Mouse (Mus musculus) frontal cortex, postnatal 10 days (tissue): ENCODE results near the gene Skiv2l.
A peak's percentile ranks its signal among the peaks of the same experiment; 100 is the strongest.

Source experiments
- DNase-seq, 2 experiments: peaks; one replicate each; pipeline ENCODE4 v3.0.0; 2022; ENCODE audit warnings: low spot score in 2 of 2, mixed read lengths in 1 of 2

The Skiv2l gene

DNA sequence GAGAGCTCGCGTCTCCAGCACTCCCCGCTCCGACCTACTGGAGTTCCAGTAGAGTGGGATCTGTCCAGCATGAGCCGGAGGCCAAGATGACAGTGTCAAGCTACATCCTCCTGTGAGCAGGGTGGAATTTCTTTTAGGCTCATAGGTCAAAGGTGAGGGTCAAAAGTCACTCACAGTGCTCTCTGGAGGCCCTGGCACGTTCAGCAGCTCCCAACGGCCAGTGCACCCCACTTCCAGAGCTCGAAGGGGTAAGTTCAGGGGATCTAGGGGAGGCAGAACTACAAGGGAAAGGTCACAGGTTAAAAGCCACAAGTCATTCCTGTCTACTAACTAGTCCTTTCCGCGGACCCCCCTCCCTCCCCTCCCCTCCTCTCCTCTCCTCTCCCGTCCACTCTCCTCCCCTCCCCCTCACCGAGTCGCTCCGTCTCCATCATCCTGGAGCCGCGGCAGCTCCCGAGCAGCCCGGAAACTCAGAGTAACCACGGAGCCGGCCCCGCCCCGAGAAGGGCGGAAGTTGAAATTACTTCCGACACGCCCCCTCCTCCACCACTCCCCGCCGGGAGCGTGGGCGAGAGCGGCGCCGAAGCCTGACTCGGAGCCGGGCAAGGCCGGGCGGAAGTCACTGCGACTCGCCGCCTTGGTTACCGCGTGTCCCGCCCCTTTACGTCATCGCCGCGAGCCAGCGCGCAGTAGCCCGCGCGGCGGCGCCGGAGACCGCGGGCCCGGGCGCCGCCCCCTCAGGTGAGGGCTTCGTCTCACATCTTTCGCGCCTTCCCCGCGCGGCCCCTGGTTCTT, at the start of gene Skiv2l, which contains the start of gene Nelfe:
Gene Skiv2l (minus strand): TSS at position 489 of the 795 bp plus-strand sequence.
Gene Nelfe (plus strand): TSS at position 670 of the 795 bp plus-strand sequence.
- DNase-seq = peak; percentile 98

DNA sequence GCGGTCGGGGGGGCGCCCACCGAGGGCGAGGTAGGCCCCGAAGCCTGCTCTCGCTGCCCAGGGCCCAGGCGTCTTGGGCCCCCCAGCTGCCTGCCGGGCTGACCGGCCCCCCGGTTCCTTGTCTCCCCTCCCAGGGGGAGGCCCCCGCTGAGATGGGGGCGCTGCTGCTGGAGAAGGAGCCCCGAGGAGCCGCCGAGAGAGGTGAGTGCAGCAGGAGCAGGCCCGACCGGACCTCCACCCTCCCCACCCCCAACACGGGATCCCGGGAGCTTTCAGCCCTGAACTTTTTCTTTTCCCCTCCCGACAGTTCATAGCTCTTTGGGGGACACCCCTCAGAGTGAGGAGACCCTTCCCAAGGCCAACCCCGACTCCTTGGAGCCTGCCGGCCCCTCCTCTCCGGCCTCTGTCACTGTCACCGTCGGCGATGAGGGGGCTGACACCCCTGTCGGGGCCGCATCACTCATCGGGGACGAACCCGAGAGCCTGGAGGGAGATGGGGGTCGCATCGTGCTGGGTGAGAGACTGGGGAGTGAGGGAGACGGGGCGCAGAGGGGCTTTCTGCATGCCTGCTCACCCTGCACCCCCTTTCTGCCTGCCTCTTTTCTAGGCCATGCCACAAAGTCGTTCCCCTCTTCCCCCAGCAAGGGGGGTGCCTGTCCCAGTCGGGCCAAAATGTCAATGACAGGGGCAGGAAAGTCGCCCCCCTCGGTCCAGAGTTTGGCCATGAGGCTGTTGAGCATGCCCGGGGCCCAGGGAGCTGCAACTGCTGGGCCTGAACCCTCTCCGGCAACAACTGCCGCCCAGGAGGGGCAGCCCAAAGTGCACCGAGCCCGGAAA, 49.3 kb upstream of the Skiv2l start:
- peak in 1 of 2 experiments; percentile 47 for DNase-seq

DNA sequence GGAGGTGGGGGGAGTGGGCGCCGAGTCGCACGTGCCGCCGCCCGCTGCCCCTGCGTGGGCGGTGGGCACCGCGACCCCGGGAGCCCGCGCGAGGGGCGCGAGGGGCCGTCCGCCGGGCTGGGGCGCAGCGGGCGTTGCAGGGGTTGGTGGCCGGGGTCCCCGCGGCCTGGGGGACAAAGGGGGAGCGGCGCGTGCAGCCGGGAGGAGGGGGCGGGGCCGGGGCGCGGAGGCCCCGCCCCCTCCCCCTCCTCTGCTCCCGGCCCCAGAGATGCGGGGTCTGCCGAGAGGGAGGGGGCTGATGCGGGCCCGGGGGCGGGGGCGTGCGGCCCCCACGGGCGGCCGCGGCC, 48.7 kb upstream of the Skiv2l start:
- no peak for DNase-seq

DNA sequence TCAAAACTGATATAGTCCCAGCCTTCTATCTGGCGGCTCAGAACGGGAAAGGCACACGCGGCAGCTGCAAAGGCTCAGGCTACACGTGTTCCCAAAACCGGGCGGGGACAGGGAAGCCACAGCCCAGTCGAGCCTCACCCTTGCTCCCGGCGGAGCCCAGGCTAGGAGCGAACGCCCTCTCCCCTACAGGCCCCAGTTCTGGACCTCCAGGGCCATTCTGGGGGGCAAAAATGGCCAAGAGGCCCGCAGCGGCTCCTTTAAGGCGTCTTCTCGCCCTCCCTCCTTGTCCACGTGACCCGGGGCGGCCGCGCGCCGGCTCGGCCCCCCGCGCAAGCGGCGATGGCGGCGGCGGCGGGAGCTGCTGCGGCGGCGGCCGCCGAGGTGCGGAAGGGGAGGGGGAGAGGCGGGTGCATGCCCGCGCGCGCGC, 48.2 kb upstream of the Skiv2l start, which contains the start of the genes C2 and Ehmt2:
Gene C2 (minus strand): TSS at position 106 of the 427 bp plus-strand sequence.
Gene Ehmt2 (plus strand): TSS at position 310 of the 427 bp plus-strand sequence.
- peak; percentile 65 to 83 for DNase-seq

DNA sequence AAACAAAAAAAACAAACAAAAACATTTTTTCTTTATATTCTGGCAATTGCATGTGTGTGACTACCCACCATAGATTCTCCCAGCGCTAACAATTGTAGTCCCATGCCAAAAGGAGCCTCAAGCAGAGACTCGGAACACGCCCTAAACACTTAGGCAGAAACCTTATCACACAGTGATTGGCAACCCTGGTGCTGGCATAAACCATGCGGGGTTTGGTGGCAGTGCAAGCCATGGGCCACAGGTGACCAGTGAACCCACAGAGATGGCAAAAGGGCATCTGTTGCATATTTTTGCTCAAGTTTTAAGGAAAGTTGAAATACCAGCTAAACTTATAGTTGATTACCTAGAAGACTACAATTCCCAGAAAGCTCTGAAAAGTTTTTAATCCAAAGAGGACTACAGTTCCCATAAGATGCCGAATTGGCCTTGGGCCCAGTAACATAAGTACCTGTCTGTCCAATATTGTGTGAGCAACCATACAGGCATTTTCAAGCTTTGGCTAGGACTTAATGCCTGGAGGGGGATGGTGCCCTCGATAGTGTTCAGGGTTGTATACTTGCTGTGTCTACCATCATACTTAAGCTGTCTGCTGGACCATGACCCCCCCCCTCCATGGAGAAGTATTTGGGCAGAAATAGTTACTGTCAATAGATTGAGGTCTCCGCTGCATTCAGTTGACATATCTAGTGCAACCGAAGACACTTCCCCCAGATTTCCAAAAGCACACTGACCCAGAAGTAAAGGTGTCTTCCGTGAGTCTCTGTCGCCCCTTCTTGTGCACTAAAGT, 47.6 kb upstream of the Skiv2l start:
- DNase-seq = no peak

DNA sequence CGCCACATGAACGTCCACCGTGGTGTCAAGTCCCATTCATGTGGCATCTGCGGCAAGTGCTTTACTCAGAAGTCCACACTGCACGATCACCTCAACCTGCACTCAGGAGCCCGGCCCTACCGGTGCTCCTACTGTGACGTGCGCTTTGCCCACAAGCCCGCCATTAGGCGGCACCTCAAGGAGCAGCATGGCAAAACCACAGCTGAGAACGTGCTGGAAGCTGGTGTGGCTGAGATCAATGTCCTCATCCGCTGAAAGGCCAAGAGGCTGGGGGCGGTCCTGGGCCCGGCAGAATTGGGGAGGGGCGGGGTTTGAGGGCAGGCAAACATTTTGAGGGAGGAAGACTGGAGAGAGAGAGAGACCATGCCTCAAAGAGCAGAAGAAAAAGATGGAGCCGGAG, 46.4 kb upstream of the Skiv2l start:
- DNase-seq = no peak

DNA sequence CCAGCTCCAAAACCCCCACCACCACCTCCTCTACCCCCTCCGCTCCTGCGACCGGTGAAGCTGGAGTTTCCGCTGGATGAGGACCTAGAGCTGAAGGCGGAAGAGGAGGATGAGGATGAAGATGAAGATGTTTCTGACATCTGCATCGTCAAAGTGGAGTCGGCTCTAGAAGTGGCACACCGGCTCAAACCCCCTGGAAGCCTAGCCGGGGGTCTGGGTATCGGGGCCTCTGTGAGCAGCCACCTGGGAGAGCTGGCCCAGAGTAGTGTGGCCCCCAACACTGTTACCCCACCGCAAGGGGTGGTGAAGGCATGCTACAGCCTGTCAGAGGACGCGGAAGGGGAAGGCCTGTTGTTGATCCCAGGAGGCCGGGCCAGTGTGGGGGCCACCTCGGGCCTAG, 45.7 kb upstream of the Skiv2l start:
- DNase-seq = no peak

DNA sequence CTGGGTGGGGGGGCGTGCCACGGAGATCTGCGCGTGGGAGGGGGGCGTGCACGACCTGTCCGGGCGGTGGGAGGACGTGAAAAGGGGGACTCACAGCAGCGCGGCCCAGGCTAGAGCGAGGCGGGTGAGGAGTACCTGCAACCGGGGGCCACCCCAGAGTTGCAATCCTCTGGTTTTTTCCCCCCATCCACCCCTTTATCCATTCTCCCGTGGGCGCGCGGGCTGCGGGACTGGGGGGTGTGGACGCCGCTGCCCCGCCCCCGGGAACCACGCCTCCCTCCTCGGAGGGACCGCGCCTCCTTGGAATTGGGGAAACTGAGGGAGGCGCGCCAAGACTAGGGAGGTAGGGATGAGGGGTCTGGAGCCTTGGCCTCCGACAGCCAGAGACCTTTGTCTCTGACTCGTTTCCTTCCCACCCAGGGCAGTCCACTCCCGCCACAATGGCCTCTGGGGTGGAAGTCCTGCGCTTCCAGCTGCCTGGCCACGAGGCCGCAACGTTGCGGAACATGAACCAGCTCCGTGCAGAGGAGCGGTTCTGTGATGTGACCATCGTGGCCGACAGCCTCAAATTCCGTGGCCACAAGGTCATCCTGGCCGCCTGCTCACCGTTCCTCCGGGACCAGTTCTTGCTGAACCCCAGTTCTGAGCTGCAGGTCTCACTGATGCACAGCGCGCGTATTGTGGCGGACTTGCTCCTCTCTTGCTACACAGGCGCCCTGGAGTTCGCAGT, 45.0 kb upstream of the Skiv2l start:
- peak in 1 of 2 experiments; percentile 60 for DNase-seq

DNA sequence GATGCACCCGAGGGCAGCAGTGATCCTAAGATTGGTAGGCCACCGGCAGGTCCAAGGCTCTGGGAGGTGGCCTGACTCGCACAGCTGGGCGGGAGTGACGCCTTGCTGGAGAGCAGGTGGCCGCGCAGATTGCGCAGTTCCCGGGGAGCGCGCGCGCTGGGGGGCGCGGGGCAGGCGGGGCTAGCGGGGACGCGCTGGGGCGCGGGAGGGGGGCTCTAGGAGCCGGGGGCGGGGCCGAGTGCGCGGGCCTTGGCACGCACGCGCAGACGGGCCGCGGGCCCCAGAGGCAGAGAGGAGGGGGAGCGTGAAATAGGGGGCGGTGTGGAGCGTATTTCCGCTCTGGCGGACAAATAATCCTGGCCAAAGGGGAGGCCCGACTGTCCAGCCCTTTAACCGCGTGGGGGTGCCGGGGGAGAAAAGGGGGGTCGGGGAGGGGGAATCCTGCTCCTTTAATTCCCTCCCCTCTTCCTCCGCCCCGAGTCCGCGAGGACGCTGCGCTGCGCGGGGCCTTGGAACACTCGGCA, 44.1 kb upstream of the Skiv2l start:
- DNase-seq = peak; percentile 85 to 94

DNA sequence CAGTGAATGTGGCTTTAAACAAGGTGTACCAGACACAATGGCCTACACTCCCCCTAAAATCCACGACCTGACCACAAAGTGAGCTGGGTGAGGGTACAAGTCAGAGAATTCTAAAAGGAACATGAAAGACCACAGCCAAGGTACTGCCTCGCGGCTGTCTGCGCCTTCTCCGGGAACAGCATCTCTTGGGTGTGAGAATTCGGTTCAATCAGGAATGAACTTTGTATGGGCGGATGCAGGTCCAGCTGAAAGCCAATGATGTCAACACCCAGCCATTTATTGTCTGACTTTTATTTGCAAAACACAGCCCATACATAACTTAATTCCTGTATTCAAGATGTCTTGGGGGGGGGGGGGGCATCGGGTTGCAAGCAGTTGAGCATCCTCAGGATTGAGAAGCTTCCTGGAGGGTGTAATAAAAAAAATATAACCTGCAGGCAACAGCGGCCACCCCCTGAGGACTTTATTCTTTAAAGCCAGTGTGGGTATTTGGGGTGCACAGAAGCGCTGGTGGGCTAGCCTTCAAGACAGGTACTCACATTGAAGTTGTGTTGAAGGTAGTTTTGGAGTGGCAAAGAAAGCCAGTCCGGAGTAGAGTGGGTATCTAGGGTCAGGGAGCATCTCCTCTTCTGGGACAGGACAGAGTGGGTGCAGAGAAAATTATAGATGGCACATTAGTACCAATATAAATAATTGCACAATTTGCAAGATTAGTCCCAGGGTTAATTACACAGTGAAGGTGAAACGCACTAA, 43.2 kb upstream of the Skiv2l start:
- no peak for DNase-seq

DNA sequence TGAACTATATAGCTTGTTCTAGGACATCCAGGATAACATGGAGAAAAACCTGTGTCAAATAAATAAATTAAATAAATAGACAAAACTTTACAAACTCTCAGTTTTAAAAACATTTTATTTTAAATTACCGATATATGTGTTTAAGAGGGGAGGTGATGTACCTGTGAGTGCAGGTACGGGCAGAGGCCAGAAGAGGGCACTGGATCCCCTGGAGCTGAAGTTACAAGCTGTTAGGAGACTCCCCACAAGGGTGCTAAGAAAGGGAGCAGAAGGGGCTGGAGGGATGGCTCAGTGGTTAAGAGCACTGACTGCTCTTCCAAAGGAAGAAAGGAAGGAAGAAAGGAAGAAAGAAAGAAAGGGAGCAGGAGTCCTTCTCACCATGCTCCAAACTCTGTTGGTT, 41.4 kb upstream of the Skiv2l start:
- DNase-seq = no peak

DNA sequence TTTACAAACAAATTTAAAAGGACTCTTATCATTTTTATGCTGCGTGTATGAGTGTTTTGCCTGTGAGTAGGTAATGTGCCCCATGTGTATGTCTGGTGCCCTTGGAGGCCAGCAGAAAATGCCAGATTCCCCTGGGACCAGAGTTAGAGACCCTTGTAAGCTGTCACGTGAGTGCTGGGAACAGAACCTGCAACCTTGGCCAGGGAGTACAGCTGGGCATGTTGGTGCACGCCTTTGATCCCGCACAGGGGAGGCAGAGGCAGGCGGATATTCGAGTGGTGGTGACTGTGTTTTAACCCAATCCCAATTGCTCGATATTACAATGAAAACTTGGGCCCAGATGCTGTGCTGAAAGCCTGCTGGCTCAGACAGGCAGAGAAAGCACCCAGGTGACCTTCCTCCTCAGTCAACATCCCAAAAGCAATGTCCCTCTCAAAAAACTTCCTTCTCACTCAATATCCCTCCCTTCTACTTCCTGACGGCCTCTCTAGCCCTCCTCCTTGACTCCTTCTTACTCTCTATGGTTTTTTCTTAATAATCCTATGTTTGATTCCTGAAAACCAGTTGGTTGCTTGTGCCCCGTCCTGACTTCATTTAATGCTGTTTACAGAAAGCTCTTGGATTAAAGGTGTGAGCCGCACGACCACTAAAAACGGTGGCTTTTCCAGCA, 40.2 kb upstream of the Skiv2l start:
- DNase-seq = no peak

DNA sequence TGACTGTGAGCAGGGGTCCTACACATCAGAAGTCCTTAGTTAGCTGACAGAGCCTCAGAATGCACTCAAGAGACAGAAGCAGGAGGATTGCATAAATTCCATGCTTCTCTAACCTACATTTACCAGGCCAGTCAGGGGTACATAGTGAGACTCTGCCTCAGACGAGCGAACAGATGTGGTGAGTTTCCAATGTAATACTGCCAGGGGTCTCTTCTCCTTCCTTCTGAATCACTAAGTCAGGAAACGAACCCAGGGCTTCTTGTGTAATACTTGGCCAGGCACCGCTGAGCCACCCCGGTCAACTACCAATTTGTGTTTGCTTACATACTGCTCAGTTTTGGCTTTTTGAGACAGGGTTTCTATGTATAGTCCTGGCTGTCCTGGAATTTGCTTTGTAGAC, 37.9 kb upstream of the Skiv2l start:
- DNase-seq = no peak

DNA sequence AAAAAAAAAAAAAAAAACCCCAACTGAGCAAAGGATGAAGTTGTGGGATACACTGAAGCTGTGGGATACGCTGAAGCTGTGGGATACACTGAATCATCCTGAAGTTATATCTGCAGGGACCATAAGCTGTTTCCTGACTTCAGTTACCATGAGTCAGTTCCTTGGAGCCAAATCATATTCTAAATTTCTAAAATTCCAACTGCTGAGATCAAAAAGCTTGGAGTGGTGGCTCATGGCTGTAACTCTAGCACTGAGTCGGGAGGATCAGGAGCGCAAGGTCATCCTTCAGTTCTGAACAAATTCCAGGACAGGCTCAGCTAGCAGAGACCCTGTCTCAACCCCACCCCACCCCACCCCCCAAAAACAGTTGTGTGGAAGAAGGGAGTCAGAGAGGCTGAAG, 35.6 kb upstream of the Skiv2l start:
- no peak for DNase-seq

DNA sequence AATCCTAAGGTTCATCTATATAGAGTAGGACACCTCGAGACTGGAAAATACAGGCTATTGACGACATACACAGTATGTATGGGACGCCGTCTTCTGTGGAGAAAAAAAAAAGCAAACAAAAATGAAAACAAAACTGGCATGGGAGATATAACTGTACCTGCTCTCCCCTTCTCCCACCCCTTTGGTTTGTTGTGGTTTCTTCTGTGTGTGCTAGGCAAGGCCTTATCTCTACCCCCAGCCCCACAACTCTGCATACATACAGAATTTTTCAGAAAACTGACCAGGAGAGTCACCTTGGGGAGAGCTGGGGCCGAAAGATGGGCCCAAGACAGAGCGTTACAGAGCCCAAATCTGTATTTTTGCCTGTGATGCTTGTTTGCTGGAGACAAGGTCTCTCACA, 34.7 kb upstream of the Skiv2l start:
- no peak for DNase-seq

DNA sequence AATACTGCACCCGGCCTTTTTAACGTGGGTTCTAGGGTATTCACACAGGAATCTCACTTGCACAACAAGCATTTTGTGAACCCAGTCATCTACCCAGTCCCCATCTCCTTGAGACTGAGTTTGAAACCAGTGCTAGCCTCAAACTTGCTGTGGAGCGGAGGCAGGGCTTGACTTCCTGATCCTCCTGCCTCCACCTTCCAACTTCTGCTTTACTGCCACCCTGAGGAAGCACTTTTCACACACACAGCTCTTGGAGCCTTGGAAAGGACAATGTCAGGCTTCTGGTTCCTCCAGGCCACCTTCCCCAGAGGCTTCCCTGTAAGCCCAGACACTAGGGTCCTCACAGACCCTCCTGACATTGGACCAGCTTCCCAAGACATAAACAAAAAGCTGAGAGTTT, 33.3 kb upstream of the Skiv2l start:
- no peak for DNase-seq

DNA sequence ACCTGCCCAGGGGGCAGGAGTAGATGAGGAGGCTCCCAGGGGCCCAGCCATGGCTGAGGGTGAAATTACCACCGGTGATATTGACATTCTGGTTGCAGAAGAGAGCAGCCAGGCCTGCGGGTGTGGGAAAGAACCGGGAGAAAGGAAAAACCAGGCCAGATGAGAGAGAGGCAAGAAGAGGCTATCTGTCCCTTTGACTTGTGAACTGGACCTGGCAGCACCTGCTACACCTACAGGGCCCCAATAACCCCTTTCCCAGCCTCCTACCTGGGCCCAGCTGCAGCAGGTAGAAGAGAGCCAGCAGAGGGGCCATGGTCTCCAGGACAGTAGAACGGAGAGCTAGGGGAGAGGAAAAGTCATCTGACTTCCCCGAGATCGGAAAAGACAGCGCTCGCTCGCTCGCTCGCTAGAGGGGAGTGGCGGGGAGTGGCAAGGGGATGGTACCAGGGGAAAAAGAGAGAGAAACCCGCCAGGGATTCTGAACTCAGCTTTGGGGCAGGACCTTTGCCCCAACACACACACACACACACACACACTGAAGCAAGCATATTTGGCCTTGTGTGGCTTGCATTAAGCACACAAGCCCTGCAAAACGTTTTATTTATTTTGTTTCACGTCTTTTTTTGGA, 31.8 kb upstream of the Skiv2l start, which contains the start of gene Gm20547:
Gene Gm20547 (minus strand): TSS at position 360 of the 628 bp plus-strand sequence.
- DNase-seq = no peak

DNA sequence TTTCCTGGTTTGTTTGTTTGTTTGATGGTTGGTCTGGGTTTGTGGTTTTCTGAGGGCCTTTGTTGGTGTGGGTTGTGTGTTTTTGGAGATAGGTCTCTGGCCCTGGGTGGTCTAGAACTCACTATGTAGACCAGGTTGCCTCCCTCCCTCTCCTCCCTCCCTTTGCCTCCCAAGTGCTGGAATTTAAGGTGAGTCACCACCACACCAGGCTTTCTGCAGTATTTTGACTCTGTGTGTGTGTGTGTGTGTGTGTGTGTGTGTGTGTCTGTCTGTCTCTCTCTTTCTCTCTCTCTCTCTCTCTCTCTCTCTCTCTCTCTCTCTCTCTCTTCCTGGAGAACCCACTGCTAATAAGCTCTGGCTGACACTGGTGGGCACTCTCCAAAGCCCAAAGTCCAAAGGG, 31.2 kb upstream of the Skiv2l start:
- DNase-seq = no peak

DNA sequence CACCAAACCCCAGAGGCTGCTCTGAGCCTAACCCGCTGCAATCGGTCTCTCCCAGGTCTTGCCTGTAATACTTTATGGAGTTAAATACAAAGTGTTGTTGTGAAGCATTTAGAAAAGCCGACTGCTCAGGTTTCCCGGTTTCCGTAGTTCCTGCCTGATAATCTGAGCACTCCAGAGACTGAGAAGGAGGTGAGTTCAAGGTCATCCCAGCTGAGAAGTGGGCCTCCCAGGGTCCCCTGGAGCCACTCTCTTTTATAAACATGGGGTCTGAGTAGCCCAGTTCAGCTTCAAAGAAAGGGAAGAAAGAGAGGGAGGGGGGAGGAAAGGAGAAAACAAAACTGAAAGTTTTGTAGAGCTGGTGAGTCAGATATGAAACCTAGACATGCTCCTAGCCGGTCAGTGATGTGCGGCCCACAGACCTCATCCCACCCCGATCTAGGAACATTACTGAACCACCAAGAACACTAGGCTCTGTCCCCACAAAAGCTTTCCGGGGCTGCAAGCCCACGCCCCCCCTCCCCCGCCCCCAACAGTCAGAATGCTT, 29.4 kb upstream of the Skiv2l start, which contains the start of gene Zbtb12:
Gene Zbtb12 (plus strand): TSS at position 148 of the 544 bp plus-strand sequence.
- DNase-seq = no peak
